Mouse (Mus musculus) lung, embryonic 15.5 days (tissue): ENCODE measurements around the gene Itgav. TPM values are rescaled to one million over a fixed set of nuclear protein-coding genes. Genes with fewer than 3 reads are reported as not detected.

ENCODE experiments used
- ATAC-seq: fragments of 200-750 bp; cut with Nextera tagmentation; 2 replicates; pipeline ENCODE4 v1.8.0; 2017; ENCODE audit warnings: moderate number of reproducible peaks, borderline replicate concordance; ENCODE audit not compliant: low FRiP score, low TSS enrichment; ENCODE audit errors: extremely low read depth
- H3K27ac ChIP-seq: fragments of 300-500 bp; sonication (generic); 2 replicates; pipeline ENCODE4 v1.5.1; 2015; ENCODE audit warnings: moderate library complexity, mild to moderate bottlenecking, inconsistent platforms
- H3K27me3 ChIP-seq: fragments of 300-500 bp; sonication (generic); 2 replicates; pipeline ENCODE4 v1.6.1; 2015; ENCODE audit warnings: inconsistent platforms
- H3K36me3 ChIP-seq: fragments of 300-500 bp; sonication (generic); 2 replicates; pipeline ENCODE4 v1.6.1; 2015; ENCODE audit warnings: inconsistent platforms
- H3K4me1 ChIP-seq: fragments of 300-500 bp; sonication (generic); 2 replicates; pipeline ENCODE4 v1.6.1; 2015; ENCODE audit warnings: inconsistent platforms
- H3K4me2 ChIP-seq: fragments of 300-500 bp; sonication (generic); 2 replicates; pipeline ENCODE4 v1.6.1; 2015; ENCODE audit warnings: inconsistent platforms, mild to moderate bottlenecking, moderate library complexity
- H3K4me3 ChIP-seq: fragments of 300-500 bp; sonication (generic); 2 replicates; pipeline ENCODE4 v1.5.1; 2015; ENCODE audit warnings: mild to moderate bottlenecking, inconsistent platforms
- H3K9ac ChIP-seq: fragments of 300-500 bp; sonication (generic); 2 replicates; pipeline ENCODE4 v1.6.1; 2015; ENCODE audit warnings: inconsistent platforms
- H3K9me3 ChIP-seq: fragments of 300-500 bp; sonication (generic); 2 replicates; pipeline ENCODE4 v1.6.1; 2016; ENCODE audit warnings: inconsistent platforms
- WGBS: fragments of 180-500 bp; shearing (Covaris S2); methylation state at CpG from one replicate; pipeline ENCODE4 v1.1.7; 2015; 5-methylcytosine and 5-hydroxymethylcytosine counted together
- polyA plus RNA-seq: library from polyadenylated mRNA; unstranded; fragments of >200 nt; fragmentation: Nextera tagmentation; extraction: Ambion mirVana; gene quantifications from 2 replicates; pipeline ENCODE4 v1.2.1, GENCODE M21; 2015

Gene Itgav
- polyA plus RNA-seq, 1 experiment from 2014 or later = 64.8 TPM

DNA sequence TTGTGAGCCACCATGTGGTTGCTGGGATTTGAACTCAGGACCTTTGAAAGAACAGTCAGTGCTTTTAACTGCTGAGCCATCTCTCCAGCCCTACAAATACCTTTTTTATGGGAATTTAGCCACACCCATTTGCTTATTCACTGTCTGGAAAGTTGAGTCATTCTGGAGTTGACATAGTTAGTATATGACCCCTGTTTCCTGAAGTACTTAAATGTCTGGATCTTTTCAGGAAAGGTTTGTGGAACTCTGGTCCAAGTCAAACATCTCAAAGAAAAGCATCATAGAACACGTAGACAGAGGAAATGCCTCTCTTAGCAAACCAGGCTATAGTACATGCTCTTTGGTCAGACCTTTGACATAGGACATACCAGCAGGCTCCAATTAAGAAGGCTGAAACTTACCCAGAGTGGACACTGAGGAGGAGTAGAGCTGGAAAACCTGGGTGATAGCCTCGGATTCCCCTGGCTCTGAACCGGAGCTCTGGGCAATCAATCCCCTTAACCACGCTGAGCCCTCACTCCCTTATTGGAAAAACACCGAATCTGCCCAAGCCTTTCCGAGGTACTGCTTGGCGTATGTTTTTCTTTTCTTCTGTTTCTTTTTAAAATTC is 34.5 kb downstream of the Itgav start:
- no peak overlapping the region for H3K4me3 ChIP-seq
- peaks cover 12% of the 10 kb centered on the region for H3K36me3 ChIP-seq
- no peak overlapping the region for H3K4me2 ChIP-seq
- WGBS = 79% methylated on average over 7 of the region's 7 CpGs
- peaks cover 11% of the 10 kb centered on the region; the same call in 1 of the 2 replicates for H3K4me1 ChIP-seq
- no peaks in the 10 kb centered on the region for H3K27me3 ChIP-seq
- ATAC-seq = no peak
- no peak overlapping the region for H3K9ac ChIP-seq
- H3K9me3 ChIP-seq = no peaks in the 10 kb centered on the region
- H3K27ac ChIP-seq = peak overlapping the region; percentile 38; the same call in 1 of the 2 replicates

DNA sequence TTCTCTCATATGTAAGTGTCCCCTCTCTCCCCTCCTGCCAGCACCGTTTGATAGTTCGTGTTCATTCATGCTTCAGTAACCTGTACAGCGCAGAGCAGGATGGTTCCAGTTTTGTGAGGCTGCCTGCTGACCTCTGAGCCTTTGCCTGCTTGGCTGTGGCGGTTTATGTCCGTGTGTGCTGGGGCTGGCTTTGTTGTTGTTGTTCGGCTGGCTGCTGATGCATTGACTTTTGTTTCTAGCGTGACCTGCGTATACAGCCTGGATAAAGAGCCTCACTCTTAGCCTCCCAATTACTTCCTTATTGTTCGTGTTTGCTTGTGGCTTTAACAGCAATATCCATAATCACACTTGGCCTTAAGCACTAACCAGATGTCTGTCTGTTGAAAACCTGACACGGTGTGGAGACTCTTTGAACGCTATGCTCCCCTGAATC is 35.0 kb downstream of the Itgav start:
- Histone ChIP-seq H3K4me2 (no peak overlapping the region), H3K4me3 (no peak overlapping the region), H3K27ac (peak overlapping the region; percentile 38; the same call in 1 of the 2 replicates), H3K9ac (no peak overlapping the region), H3K36me3 (peaks cover 12% of the 10 kb centered on the region), H3K27me3 (no peaks in the 10 kb centered on the region), H3K9me3 (no peaks in the 10 kb centered on the region), H3K4me1 (peaks cover 11% of the 10 kb centered on the region; the same call in 1 of the 2 replicates)
- ATAC-seq = no peak
- 68% methylated on average over 11 of the region's 11 CpGs for WGBS

DNA sequence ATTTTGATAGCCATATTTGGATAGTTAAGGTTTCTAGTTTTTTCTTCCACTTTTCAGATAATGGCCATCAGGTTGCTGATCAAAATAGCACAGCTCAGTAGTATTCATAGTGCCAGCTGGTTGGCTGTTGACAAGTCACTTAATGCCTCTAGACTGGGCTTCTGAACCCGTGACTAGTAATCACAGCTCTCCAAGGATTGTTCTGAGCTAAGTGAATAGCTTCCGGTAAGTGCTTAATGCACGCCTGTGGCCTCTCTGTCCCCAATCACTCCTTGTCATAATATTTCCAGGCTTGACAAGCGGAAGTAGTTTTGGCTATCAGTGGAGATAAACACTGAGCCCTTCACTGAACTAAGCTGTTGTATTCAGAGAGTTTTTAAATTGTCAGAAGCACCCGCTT is 35.5 kb downstream of the Itgav start:
- H3K9ac ChIP-seq = no peak overlapping the region
- peak overlapping the region; percentile 38; the same call in 1 of the 2 replicates for H3K27ac ChIP-seq
- H3K4me2 ChIP-seq = no peak overlapping the region
- no peaks in the 10 kb centered on the region for H3K9me3 ChIP-seq
- H3K36me3 ChIP-seq = peaks cover 12% of the 10 kb centered on the region
- H3K4me1 ChIP-seq = peaks cover 11% of the 10 kb centered on the region; the same call in 1 of the 2 replicates
- H3K4me3 ChIP-seq = no peak overlapping the region
- 37% methylated on average over 5 of the region's 5 CpGs for WGBS
- no peaks in the 10 kb centered on the region for H3K27me3 ChIP-seq
- ATAC-seq = peak; percentile 78; the same call in 1 of the 2 replicates

DNA sequence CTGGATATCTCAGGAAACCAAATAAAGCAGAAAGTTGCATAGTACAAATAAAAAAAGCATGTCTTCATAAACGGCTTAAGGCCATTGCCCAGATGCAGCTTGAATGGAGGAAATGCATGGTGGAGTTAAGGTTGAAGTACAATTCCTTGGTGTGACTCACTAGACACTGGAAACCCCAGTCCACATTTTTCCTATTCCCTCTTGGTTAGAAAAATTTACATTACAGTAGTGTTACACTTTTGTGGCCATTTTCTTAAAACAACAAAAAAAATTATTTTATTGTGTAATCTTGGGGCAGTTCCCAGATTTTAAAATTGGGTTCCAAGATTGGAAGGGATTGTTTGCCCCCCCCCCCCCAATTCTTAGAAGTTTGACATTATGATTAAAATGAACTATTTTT is 35.9 kb downstream of the Itgav start:
- Histone ChIP-seq H3K9ac (no peak overlapping the region), H3K27ac (peak overlapping the region; percentile 38; the same call in 1 of the 2 replicates), H3K27me3 (no peaks in the 10 kb centered on the region), H3K4me1 (peaks cover 11% of the 10 kb centered on the region; the same call in 1 of the 2 replicates), H3K36me3 (peaks cover 12% of the 10 kb centered on the region), H3K4me2 (no peak overlapping the region), H3K4me3 (no peak overlapping the region), H3K9me3 (no peaks in the 10 kb centered on the region)
- WGBS = 32% methylated on average over 1 of the region's 1 CpGs
- ATAC-seq = no peak; the same call in 1 of the 2 replicates

DNA sequence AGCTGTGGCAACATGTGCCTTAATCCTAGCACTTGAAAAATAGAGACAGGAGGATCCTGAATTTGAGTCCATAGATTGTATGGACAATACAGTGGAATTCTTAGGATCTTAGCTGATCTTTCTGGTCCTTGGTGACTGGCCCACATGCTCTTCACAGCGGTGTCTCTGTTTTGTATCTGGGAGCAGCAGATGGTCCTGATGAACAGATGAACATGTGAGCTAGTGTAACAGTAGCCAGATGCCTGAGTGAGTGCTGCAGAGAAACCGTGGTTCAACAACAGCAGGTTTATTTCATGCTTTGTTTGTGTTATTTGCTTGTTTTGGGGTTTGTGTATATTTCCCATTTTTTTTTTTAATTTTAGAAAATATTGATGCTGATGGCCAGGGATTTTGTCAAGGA is 37.3 kb downstream of the Itgav start:
- Histone ChIP-seq H3K9ac (no peak overlapping the region), H3K4me2 (no peak overlapping the region), H3K4me1 (peaks cover 11% of the 10 kb centered on the region; the same call in 1 of the 2 replicates), H3K27ac (no peak overlapping the region), H3K27me3 (no peaks in the 10 kb centered on the region), H3K4me3 (no peak overlapping the region), H3K9me3 (no peaks in the 10 kb centered on the region), H3K36me3 (peaks cover 16% of the 10 kb centered on the region)
- WGBS = 73% methylated on average over 2 of the region's 2 CpGs
- no peak for ATAC-seq

DNA sequence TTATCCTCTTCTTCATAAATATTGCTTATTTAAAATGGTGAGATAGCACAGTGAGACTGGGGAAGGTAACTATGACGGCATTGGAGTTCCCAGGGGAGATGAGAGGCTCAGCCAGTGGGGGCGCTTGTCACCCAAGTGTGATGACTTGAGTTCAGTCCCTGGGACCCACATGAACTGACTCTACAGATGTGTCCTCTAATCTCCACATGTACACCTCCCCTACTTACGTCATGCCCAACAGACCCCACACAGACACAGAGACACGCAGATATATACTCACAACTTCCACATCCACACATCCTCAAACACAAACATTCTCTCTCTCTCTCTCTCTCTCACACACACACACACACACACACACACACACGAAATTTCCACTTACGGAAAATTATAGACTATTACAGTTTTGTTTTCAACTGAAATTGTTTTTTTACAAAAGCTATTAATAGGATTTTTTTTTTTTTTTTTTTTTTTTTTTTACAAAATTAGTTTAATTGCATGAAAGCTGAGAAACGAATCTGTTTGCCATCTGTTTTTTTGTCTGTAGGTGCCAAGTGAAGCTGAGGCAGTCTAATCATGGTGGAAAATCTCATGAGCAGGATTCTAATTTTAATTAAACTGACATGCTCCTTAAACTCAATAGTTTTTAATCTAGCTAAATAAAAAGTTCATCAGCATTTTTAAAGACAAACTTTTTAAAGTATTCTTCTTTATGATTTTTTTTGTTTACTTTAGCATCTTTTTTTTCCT is 38.1 kb downstream of the Itgav start:
- Histone ChIP-seq H3K4me2 (no peak overlapping the region), H3K27ac (no peak overlapping the region), H3K27me3 (no peaks in the 10 kb centered on the region), H3K4me3 (no peak overlapping the region), H3K36me3 (peaks cover 17% of the 10 kb centered on the region; the same call in 1 of the 2 replicates), H3K9ac (no peak overlapping the region), H3K4me1 (peaks cover 11% of the 10 kb centered on the region; the same call in 1 of the 2 replicates), H3K9me3 (no peaks in the 10 kb centered on the region)
- WGBS = 71% methylated on average over 7 of the region's 7 CpGs
- ATAC-seq = no peak

DNA sequence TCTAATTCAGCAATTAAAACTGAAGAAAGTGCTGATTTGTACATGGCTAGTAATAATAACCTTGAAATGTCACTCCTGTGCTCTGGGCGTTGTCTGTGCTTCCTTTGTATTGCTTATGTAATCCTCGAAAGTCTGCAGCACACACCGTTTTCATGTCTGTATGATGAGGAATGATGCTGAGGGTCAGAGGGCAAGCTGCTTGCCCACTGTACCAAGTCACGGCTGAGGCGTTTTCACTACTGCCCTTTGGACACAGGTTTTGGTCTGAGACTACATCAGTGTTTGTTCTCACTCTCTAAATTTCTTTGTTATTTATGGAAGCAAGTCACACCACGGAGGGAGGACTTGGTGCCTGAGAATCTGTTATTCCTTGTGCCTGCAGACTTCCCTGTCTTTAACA is 41.9 kb downstream of the Itgav start:
- WGBS = 44% methylated on average over 6 of the region's 6 CpGs
- Histone ChIP-seq H3K4me3 (no peak overlapping the region), H3K9me3 (no peaks in the 10 kb centered on the region), H3K4me2 (no peak overlapping the region), H3K36me3 (peaks cover 17% of the 10 kb centered on the region; the same call in 1 of the 2 replicates), H3K27ac (no peak overlapping the region), H3K9ac (no peak overlapping the region), H3K4me1 (no peaks in the 10 kb centered on the region), H3K27me3 (no peaks in the 10 kb centered on the region)
- no peak for ATAC-seq

DNA sequence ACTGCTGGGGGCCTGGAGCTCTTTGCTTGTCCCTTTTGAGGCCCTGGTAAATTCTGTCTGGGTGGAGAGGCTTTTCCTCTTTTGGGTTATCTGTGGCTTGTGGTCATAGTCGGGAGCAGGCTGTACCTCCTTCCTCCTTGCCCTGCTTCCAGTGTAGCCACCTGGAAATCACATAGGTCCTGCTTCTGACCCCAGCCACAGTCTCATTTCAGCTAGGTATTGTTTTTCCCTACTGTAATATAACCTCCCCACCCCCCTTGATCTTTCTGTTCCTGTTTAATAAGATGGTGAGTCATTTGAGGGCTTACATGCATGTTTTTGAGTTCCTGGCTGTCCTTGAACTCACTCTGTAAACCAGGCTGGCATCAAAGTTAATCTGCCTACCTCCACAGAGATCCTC is 42.7 kb downstream of the Itgav start:
- Histone ChIP-seq H3K9me3 (no peaks in the 10 kb centered on the region), H3K27me3 (no peaks in the 10 kb centered on the region), H3K4me3 (no peak overlapping the region), H3K4me1 (no peaks in the 10 kb centered on the region), H3K4me2 (no peak overlapping the region), H3K27ac (no peak overlapping the region), H3K9ac (no peak overlapping the region), H3K36me3 (peaks cover 17% of the 10 kb centered on the region; the same call in 1 of the 2 replicates)
- 60% methylated on average over 1 of the region's 1 CpGs for WGBS
- no peak for ATAC-seq

DNA sequence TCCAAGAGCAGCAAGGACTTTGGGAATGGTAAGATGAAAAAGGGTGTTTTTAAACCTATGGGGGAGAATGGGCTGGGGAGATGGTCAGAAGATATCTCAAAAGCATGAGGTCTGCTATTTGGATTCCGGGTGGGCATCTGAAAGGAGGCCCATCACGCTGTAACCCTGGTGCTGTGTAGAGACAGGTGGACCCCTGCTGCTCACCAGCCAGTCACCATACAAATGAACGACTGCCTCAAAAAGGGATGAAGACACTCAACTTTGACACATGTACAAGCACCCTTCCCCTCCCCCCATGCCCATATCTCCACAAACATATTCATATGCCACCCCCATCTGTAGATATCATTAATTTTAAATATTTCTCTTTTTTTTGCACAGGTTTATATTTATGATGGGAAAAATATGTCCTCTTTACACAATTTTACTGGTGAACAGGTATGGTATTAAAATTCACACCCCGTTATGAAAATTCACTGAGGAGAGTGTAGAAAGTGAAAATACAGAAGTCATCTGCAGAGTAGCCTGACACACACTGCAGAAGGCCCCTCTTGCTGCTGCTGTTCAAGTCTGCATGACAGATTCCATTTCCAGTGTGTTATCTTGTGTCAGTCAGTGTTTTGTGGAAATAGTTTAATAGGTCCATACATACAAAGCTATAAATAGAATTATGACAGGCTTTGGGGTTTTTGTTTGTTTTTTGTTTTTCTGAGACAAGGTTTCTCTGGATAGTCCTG is 44.3 kb downstream of the Itgav start:
- H3K9ac ChIP-seq = no peak overlapping the region
- H3K36me3 ChIP-seq = peaks cover 30% of the 10 kb centered on the region
- H3K4me3 ChIP-seq = no peak overlapping the region
- H3K4me2 ChIP-seq = no peak overlapping the region
- H3K4me1 ChIP-seq = no peaks in the 10 kb centered on the region
- no peaks in the 10 kb centered on the region for H3K9me3 ChIP-seq
- H3K27ac ChIP-seq = no peak overlapping the region
- 90% methylated on average over 4 of the region's 4 CpGs for WGBS
- H3K27me3 ChIP-seq = no peaks in the 10 kb centered on the region
- ATAC-seq = no peak

DNA sequence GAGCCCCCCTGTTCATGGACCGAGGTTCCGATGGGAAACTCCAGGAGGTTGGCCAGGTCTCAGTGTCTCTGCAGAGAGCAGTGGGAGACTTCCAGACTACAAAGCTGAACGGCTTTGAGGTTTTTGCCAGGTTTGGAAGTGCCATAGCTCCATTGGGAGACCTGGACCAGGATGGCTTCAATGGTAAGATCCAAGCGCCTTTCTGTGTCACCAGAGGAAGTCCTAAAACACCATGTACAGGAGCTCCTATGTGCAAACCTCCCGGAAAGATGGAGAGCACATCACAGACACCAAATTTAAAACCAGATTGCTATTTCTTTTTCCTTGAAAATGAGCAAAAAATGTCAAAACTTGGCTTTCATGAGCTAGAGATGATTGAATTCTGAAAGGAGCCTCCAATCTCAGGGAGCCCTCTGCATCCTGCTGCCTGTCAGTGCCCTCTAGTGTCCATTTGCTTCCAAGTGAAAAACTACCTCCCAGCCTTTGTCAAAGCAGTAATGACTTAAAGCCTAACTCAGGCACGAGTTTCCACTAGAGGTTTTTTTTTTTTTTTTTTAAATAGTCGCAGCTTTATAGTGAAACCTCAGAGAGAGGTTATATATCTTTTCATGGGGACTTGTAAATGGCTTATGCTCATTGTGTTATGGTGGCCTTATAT is 47.1 kb downstream of the Itgav start:
- Histone ChIP-seq H3K27ac (no peak overlapping the region), H3K4me2 (no peak overlapping the region), H3K27me3 (no peaks in the 10 kb centered on the region), H3K4me1 (no peaks in the 10 kb centered on the region), H3K9me3 (no peaks in the 10 kb centered on the region), H3K4me3 (no peak overlapping the region), H3K9ac (no peak overlapping the region), H3K36me3 (peaks cover 26% of the 10 kb centered on the region)
- no peak for ATAC-seq
- 56% methylated on average over 7 of the region's 7 CpGs for WGBS

DNA sequence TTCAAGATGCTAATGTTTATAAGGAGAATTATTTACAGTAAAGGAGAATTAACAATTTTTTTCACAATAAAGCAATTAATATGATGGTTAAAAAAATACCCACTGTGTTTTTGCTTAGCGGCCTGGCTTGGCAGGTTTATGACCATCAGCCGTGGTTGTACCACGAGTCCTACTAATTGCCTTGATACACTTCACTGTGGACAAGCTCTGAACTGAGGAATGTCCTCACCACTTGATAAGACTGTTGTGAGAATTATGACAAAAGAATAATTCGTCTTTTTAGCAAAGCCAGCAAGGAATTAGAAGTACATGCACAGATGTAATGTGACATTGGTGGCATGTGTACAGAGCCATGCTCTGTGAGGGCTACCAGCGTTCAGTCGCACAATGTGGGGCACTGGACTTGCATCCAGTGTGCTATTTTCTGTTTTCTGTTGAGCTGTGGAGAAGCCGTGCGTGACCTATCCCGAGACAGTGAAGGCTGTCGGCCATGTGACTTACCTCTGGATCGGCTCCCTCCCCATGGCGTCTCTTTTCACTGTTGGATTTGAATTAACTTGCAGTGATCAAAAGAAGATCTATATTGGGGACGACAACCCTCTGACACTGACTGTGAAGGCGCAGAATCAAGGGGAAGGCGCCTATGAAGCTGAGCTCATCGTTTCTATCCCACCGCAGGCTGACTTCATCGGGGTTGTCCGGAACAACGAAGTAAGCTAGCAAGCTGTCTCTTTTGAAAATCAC is 67.3 kb downstream of the Itgav start:
- peaks cover 35% of the 10 kb centered on the region for H3K36me3 ChIP-seq
- no peak for ATAC-seq
- no peaks in the 10 kb centered on the region for H3K9me3 ChIP-seq
- H3K4me2 ChIP-seq = no peak overlapping the region
- no peak overlapping the region for H3K4me3 ChIP-seq
- H3K27ac ChIP-seq = no peak overlapping the region
- no peaks in the 10 kb centered on the region for H3K4me1 ChIP-seq
- H3K27me3 ChIP-seq = no peaks in the 10 kb centered on the region
- 91% methylated on average over 20 of the region's 20 CpGs for whole genome bisulfite sequencing
- no peak overlapping the region for H3K9ac ChIP-seq
